Mouse (Mus musculus) ES-Bruce4 (cell line): ENCODE measurements around the gene Dcaf7. TPM values are rescaled to one million over a fixed set of nuclear protein-coding genes. Genes with fewer than 3 reads are reported as not detected.
A peak's percentile ranks its signal among the peaks of the same experiment; 100 is the strongest.
"Not testable (repeated sequence)": the region's sequence is repeated elsewhere in the genome, so short reads cannot be mapped to it uniquely, and the experiment has no call there.

Source experiments
- H3K27ac ChIP-seq: 2 replicates; pipeline ENCODE4 v1.5.1; 2012; ENCODE audit warnings: low read length, inconsistent platforms; ENCODE audit not compliant: insufficient read depth
- H3K27me3 ChIP-seq: 2 replicates; pipeline ENCODE4 v1.6.1; 2012; ENCODE audit warnings: mild to moderate bottlenecking, low read length, inconsistent platforms; ENCODE audit not compliant: control insufficient read depth, poor library complexity, insufficient read depth, severe bottlenecking
- H3K36me3 ChIP-seq: 2 replicates; pipeline ENCODE4 v1.6.1; 2012; ENCODE audit warnings: inconsistent platforms, mild to moderate bottlenecking, low read length, moderate library complexity; ENCODE audit not compliant: control insufficient read depth, poor library complexity, insufficient read depth, severe bottlenecking
- H3K4me1 ChIP-seq: one replicate; pipeline ENCODE4 v1.8.1; 2011; ENCODE audit warnings: low read length; ENCODE audit not compliant: control insufficient read depth, insufficient read depth
- H3K4me3 ChIP-seq: 2 replicates; pipeline ENCODE4 v1.5.1; 2011; ENCODE audit warnings: low read depth, mild to moderate bottlenecking, low read length
- H3K9ac ChIP-seq: 2 replicates; pipeline ENCODE4 v1.6.1; 2012; ENCODE audit warnings: low read depth, mild to moderate bottlenecking, inconsistent platforms; ENCODE audit not compliant: poor library complexity, severe bottlenecking
- H3K9me3 ChIP-seq: replicated peaks from 2 replicates; pipeline ENCODE4 v1.6.1; 2012; ENCODE audit warnings: mild to moderate bottlenecking, low read length, inconsistent platforms; ENCODE audit not compliant: control insufficient read depth, poor library complexity, insufficient read depth, severe bottlenecking
- CTCF ChIP-seq: IDR thresholded peaks from one replicate; pipeline ENCODE4 v1.8.1; 2011; ENCODE audit warnings: low read depth, low read length
- EP300 ChIP-seq: IDR thresholded peaks from 2 replicates; pipeline ENCODE4 v1.6.1; 2011; ENCODE audit warnings: low read depth, low read length; ENCODE audit not compliant: insufficient read depth
- POLR2A ChIP-seq: IDR thresholded peaks from one replicate; pipeline ENCODE4 v1.8.1; 2011; ENCODE audit warnings: low read length; ENCODE audit not compliant: insufficient read depth
- polyA plus RNA-seq: library from polyadenylated mRNA; stranded (reverse); fragments of >200 nt; gene quantifications from 2 replicates; pipeline ENCODE4 v1.2.4, GENCODE M21; 2011; ENCODE audit warnings: low read depth; ENCODE audit not compliant: missing spikeins, insufficient read depth, insufficient read length

The Dcaf7 gene
- polyA plus RNA-seq, 1 experiment, result 48.9 TPM

DNA sequence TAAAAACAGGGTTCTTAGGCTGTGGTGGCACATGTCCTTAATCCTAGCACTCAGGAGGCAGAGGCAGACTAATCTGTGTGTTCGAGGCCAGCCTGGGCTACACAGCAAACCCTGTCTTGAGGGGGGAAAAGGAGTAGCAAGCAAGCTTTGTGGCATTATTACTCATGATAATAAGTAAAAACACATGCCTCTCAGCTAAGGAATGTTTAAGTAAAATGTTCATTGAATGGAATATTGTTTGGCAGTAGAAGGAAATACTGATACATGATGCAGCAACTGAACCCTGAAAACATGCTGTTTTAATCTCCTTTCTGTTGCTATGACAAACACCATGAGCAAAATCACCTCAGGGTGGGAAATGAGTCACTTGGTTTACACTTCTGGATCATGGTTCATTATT is 24.6 kb downstream of the Dcaf7 start:
- H3K4me3 ChIP-seq, result no peak overlapping the region

DNA sequence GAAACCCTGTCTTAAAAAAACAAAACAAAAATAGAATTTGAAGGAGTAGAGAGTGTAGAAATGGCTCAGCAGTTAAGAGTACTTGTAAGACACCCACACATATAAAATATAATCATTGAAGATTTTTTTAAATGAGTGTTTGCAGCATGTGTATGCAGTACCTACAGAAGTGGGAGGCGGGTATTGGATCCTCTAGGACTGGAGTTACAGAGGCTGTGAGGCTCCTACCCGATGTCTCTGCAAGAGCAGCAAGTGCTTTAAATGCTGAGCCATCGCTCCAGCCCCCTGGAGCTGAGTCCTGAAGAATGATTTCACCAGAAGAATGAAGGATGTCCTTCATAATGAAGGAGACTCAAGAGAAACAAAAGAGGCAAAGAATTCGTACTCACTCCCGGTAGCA is 27.1 kb downstream of the Dcaf7 start:
- H3K27me3 ChIP-seq, result no peaks in the 10 kb centered on the region
- no peaks in the 10 kb centered on the region for H3K4me1 ChIP-seq
- no peak overlapping the region for H3K4me3 ChIP-seq
- H3K9ac ChIP-seq, result no peak overlapping the region
- H3K9me3 ChIP-seq, result no peaks in the 10 kb centered on the region
- TF ChIP-seq EP300 (no peak), POLR2A (no peak), CTCF (no peak)
- H3K27ac ChIP-seq, result no peak overlapping the region
- peaks cover 7% of the 10 kb centered on the region; the same call in 1 of the 2 replicates for H3K36me3 ChIP-seq

More for the DNA sequence above, 24.6 kb downstream of the Dcaf7 start:
- Histone ChIP-seq H3K27ac (no peak overlapping the region), H3K4me1 (no peaks in the 10 kb centered on the region), H3K9me3 (no peaks in the 10 kb centered on the region), H3K27me3 (no peaks in the 10 kb centered on the region), H3K9ac (no peak overlapping the region), H3K36me3 (peaks cover 10% of the 10 kb centered on the region; the same call in 1 of the 2 replicates)
- TF ChIP-seq POLR2A (no peak), EP300 (no peak), CTCF (no peak)

DNA sequence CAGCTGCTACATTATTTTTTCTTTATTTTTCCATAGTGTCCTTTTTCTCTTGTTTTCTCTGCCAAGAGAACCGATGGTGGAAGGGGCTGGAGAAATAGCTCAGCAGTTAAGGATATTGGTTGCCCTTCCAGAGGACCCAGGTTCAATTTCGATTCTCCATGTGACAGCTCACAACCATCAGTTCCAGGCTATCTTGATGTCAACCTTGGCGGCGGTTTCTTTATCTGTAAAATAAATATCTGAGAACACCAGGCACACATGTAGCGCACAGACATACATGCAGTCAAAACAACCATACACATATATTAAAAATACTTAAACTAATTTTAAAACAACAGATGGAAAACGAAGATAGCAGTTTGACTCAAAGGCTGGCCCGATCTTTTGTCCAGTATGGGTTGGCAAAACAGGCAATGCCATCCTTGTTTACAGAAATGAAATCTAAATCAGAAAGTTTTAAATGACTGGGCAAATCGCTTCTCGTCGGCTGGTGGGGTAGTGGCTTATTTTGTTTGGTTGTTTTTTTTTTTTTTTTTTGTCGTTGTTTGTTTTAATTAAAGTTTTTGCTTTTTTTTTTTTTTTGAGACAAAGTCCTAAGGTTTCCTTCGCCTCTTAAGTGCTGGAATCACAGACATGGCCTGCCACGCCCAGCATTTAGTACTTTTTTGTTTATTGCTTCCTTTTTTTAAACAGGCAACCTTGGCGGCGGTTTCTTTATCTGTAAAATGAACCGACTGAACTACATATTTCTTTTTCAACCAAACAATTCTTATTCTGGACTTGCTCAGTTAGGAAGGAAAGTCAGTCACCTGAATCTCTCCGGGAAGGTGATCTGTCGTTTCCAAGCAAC is 28.6 kb downstream of the Dcaf7 start:
- H3K4me1 ChIP-seq, result no peaks in the 10 kb centered on the region
- H3K27ac ChIP-seq, result no peak overlapping the region
- no peaks in the 10 kb centered on the region for H3K27me3 ChIP-seq
- H3K36me3 ChIP-seq, result no peaks in the 10 kb centered on the region
- TF ChIP-seq POLR2A (no peak), EP300 (no peak), CTCF (no peak)
- no peak overlapping the region for H3K9ac ChIP-seq
- H3K4me3 ChIP-seq, result no peak overlapping the region
- no peaks in the 10 kb centered on the region for H3K9me3 ChIP-seq

DNA sequence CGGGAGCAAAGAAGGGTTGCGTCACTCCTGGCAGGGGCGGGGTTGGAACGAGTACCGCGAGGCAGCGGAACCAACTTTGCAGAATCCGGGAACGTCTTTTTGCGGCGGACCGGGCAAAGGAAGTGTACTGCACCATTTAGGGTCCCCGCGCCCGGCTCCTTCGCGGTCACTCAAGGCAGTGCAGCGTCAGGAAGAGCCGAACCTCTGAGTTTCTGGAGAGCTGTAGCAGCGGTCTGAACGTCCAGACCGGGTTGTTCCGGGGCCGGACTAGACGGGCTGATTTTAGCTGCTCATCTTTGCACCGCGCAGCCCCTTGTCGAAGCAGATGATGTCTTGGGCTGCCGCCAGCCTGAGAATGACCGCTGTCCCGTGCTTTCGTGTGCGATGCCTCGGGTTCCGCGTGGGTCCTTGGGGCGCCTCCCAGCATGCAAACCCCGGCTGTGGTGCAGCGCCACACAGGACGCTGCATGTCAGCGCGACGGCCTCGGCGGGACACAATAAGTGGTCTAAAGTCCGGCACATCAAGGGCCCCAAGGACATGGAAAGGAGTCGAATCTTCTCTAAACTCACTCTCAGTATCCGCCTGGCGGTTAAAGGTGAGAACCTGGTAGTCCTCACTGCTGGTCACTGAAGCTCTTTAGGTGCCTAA is 29.4 kb downstream of the Dcaf7 start, which contains the start of gene Taco1:
TSS of gene Taco1 (plus strand) at position 139 of the 649 bp plus-strand sequence.
- H3K9ac ChIP-seq, result peak within 1 kb of the TSS; percentile 65
- no peaks in the 10 kb centered on the region for H3K27me3 ChIP-seq
- H3K9me3 ChIP-seq, result no peaks in the 10 kb centered on the region
- H3K27ac ChIP-seq, result no peak within 1 kb of the TSS
- H3K4me3 ChIP-seq, result peak within 1 kb of the TSS; percentile 86
- TF ChIP-seq CTCF (no peak), EP300 (0 out of 2 replicates have a peak, but pooled peaks have one; percentile 11), POLR2A (no peak)
- H3K36me3 ChIP-seq, result no peaks in the 10 kb centered on the region
- H3K4me1 ChIP-seq, result no peaks in the 10 kb centered on the region

DNA sequence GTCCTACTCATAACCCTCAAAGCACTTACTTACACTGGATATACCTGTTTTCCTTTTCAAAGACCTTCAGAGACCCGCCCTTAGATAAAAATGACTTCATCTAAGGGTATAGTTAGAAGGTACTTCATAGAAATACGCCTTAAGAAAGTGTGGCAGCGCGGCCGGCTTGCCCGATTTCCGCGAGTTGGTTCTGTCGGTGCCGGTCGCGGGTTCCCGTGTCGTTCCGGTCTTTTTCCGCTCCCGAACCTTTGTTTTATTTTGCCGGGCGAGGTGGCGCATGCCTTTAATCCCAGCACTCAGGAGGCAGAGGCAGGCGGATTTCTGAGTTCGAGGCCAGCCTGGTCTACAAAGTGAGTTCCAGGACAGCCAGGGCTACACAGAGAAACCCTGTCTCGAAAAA is 29.9 kb downstream of the Dcaf7 start:
- H3K27ac ChIP-seq, H3K36me3 ChIP-seq, H3K27me3 ChIP-seq, H3K4me1 ChIP-seq, H3K9me3 ChIP-seq: not testable (repeated sequence)
- Histone ChIP-seq H3K4me3 (peak overlapping the region; percentile 86), H3K9ac (peak overlapping the region; percentile 65)

DNA sequence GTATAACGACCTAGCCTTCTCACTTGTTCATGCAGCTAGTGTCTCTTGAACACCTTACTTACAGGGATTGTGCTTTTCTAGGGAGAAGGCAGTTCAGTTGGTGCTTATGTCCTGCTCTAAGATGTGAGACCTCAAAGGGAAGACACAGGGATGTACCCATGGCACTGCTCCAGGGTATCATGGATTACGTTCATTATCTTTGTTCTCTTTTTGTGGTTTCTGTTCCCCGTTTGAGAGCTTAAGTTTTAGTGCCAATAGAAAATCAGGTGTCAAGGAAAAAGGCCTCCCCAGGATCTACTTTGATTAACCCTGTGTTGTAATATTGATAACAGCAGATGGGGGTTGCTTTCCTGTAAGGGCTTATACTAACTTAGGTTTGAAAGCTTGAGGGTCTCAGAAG is 37.1 kb downstream of the Dcaf7 start:
- Histone ChIP-seq H3K9me3 (no peaks in the 10 kb centered on the region), H3K4me1 (no peaks in the 10 kb centered on the region), H3K4me3 (no peak overlapping the region), H3K9ac (no peak overlapping the region), H3K27ac (no peak overlapping the region), H3K36me3 (peaks cover 7% of the 10 kb centered on the region), H3K27me3 (no peaks in the 10 kb centered on the region)
- TF ChIP-seq POLR2A (no peak), CTCF (no peak), EP300 (no peak)
